Mouse (Mus musculus): ENCODE data around the gene Gm17364.

- TF ChIP-seq GATA1 (IDR thresholded peaks at IDR 0.05; ENCODE audit: borderline replicate concordance, low read length), result no peak
- no peak for TF ChIP-seq FLI1 (IDR thresholded peaks at IDR 0.05; ENCODE audit: low read length)
These were observed 25.2 kb upstream of the Gm17364 start for GRCm38 (mm10) chr13:41298996-41299395.

All from megakaryocyte, embryonic 14.5 days (primary cell).